Mouse (Mus musculus): ENCODE measurements around the gene Adpgk.

Gene Adpgk

DNA sequence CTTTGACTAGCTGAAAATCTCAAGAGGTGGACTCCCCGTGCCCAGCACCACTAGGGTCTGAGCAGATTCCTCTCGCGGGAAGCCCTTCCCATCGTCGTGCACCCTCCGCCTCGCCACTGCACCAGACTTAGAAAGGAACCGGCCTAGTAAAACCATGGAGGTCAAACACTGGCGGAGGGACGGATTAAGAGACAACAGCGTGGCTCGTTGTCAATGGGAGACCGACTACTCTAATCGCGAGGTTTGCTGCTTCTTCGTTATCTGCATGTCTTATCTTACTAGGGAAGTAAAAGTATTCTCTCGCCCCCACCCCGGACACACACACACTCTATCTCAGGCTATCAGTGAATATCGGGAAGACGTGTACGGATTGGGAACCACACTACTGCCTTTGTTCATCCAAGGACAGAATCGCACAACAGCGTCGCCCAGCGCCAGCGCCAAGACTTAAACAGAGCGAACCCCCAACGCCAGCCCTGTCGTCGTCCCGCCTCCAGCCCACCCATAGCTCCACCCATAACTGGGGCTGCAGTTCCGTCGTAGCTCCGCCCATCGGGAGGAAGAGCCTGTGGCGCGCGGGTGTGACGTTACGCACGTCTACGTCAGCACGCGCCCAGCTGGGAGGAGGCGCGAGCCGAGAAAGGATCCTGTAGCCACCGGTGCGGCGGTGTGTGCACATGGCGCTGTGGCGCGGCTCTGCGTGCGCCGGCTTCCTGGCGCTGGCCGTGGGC lies at the start of gene Adpgk:
Adpgk (plus strand) TSS at position 602 of the 731 bp plus-strand sequence.
- peak; percentile 99 for DNase-seq

- no peak for DNase-seq
These were observed 46.2 kb upstream of the Adpgk start for GRCm38 (mm10) chr9:59245181-59245580.

DNA sequence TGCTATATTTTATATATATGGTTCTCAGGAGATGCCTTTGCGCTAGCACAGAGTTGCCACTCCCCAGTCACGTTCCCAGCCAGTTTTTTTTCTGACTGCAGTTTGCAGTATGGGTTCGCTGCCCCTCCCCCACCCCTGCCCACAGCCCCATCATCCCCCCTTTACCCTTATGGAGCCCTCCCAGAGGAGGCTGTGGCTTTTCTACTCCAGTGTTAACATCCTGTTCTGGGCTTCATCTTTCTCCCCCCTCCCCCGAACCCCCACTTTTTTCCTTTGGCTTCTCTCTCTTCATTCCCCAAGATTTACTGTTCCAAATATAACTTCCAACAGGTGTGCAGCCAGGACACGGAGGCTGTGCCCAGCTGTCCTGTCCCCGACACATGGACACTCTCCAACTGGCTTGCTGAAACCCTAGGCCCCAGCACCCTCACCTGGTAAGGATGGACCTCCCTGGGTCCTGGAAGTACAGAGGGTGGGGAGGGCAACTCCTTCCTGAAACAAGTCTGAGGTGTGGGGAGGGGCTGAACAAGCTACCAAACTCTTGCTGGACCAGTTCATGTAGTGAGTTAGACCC lies 44.8 kb upstream of the Adpgk start:
- no peak for DNase-seq

GRCm38 (mm10) chr9:59249359-59249758 lies 42.0 kb upstream of the Adpgk start:
- DNase-seq = peak; percentile 21

- no peak for DNase-seq
These were observed 41.1 kb upstream of the Adpgk start for GRCm38 (mm10) chr9:59250272-59250671.

DNA sequence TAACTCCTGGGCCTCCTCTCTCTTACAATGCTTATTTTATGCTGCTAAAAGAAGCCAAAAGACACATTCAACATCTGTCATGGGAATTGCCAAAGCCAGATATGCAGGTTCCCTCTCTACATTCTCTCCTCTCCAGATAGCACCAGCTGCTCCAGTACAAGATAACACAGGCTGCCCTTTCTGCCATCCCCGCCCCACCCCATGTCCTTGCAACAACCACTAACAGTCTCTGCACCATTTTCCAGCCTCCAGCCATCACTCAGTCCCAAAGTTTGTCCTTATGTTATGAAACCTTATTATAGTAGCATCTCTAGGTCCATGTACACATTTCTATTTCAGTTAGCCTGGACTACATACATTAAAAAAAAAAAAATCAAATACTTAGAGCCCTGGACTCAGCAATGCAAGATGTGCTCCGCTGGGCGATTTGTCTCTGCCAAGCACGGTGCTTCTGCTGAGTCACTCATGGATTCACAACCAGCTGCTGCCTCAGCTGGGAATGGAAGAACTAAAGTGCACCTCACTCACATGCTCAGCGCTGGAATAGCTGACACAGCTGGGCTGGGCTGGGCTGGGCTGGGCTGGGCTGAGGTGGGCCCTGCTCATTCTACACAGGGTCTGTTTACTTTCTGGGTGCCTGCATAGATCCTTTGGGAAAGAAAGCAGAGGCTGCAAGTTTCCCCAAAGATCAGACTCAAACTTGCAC lies 36.5 kb upstream of the Adpgk start:
- DNase-seq = no peak

- no peak for DNase-seq
These were observed 31.4 kb upstream of the Adpgk start for GRCm38 (mm10) chr9:59259806-59260454.

- DNase-seq = peak; percentile 38
These were observed 25.0 kb upstream of the Adpgk start for GRCm38 (mm10) chr9:59266332-59266731.

DNA sequence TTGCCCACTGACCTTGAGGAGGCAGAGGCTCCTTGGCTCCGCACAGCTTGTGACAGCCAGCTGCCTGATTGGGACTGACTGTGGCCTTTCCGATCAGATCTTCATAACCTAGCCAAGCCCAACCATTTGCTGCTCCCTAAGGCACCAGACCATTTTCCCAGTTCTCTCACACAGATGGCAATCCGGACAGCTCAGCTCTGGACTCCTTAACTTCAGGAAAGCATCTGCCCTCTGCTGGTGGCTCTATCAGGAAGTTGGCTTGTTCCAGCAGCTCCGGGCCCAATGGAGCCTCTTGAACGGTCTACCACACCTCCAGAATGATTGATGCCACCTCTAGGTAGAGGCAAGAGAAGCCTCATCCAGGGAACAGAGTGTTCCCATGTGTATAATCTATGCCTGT lies 21.6 kb upstream of the Adpgk start:
- peak; percentile 86 for DNase-seq

DNA sequence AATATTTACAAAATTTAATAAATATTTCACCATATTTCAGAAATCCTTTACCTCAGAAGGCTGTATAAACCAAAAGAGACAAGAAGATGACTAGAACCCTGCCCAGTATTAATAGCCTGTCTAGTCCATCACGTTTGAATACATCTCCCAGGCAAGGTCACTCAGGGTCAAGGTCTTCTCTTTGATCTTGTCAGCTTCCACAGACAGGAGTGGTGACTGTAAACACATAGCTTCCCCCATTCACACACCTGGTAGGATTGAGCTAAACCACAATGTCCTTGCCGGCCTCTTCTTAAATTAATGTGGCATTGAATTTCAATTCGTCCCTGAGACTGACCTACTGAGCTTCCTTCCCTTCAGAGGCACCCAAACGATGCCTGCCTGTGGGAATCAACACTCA lies 20.3 kb upstream of the Adpgk start:
- DNase-seq = no peak

DNA sequence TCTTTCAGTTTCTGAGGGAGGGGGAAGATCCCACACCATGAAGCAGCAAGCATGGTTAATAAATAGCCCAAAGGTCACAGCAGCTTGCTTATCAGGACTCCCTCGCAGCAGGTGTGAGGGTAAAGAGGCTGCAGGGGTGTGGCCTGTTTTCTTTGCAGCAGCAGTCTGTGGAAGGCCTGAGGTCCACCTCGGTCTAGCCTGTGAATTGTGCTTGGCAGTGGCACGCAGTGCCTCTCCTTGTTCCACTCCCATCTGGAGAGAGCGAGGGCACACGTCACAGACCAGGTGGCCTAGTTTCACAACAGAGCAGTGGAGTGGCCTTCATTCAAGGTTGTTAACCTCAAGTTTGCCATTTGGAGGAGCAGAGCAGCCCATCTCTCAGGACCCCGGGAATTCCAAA lies 19.6 kb upstream of the Adpgk start:
- peak; percentile 72 for DNase-seq

GRCm38 (mm10) chr9:59273199-59273598 lies 18.2 kb upstream of the Adpgk start:
- no peak for DNase-seq

- no peak for DNase-seq
These were observed 16.4 kb upstream of the Adpgk start for GRCm38 (mm10) chr9:59274846-59275455.

- no peak for DNase-seq
These were observed 13.2 kb upstream of the Adpgk start for GRCm38 (mm10) chr9:59278199-59278598.

GRCm38 (mm10) chr9:59278694-59279093 lies 12.7 kb upstream of the Adpgk start:
- DNase-seq = no peak

DNA sequence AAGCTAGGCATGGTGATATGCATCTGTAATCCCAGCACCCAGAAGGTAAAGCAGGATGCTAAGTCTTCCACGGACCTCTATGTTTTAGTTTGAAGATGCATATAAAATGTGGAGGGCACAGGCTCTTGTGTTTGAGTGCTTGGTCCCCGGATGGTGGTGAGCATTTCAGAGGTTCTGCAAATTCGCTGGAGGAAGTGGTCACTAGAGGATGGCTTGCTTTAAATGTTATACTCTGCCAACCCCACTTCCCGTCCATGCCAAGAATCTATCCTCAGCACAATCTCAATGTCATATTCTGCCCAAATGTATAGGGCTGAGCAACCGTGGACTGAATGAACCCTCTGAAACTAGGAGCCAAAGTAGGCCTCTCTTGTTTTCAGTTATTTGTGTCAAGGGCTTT lies 10.5 kb upstream of the Adpgk start:
- no peak for DNase-seq

DNA sequence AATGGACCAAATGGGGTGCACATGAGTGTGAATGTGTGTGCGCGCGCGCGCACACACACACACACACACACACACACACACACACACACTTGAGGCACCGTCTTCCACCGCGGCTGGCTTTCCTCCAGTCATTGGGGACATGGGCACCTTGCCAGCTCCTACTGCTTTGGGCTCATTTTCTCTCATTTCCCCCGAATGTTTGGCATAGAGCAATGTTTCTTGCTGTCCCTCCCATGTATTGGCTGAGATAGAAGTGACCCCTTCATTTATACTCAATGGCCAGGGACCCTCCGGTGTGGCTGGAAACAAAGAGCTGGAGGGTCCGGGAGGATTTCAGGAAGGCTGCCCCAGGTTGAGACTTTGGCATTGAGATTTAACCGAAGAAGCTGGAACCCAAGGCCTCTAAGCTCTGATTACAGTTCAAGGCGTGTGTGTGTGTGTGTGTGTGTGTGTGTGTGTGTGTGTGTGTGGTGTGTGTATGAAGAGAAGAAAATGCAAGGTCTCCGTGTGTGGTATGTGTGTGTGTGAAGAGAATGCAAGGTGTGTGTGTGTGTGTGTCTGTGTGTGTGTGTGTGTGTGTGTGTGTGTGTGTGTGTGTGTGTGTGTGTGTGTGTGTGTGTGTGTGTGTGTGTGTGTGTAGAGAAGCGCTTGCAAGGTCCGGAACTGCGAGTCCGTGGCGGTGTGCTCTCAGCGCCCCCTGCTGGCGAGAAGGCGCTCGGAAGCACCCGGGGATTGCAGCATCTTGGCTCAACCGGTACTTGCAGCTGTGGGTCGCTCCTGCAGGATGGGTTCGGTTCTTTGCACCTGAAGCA lies 9.3 kb upstream of the Adpgk start:
- peak; percentile 87 for DNase-seq

- no peak for DNase-seq
These were observed 8.7 kb upstream of the Adpgk start for GRCm38 (mm10) chr9:59282683-59282986.

- DNase-seq = no peak
These were observed 5.7 kb upstream of the Adpgk start for GRCm38 (mm10) chr9:59285614-59286013.

DNA sequence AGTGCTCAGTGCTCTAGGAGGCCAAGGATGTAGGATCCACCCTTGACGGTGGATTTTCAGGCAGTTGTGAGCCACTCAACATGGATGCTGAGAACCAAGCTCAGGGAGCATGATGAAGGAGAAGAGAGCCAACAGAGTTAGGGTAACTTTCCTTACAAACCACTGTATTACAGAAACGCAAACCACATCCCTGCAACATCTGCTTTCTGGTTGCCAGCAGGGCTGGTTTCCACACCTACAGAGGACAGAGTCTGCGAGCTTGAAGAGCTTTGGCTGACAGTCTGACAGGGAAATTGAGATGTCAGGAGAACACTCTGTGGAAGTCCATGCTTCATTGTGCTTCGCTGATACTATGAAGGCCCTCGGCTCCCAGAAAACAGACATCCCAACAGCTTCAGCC lies 3.3 kb upstream of the Adpgk start:
- DNase-seq = no peak

DNA sequence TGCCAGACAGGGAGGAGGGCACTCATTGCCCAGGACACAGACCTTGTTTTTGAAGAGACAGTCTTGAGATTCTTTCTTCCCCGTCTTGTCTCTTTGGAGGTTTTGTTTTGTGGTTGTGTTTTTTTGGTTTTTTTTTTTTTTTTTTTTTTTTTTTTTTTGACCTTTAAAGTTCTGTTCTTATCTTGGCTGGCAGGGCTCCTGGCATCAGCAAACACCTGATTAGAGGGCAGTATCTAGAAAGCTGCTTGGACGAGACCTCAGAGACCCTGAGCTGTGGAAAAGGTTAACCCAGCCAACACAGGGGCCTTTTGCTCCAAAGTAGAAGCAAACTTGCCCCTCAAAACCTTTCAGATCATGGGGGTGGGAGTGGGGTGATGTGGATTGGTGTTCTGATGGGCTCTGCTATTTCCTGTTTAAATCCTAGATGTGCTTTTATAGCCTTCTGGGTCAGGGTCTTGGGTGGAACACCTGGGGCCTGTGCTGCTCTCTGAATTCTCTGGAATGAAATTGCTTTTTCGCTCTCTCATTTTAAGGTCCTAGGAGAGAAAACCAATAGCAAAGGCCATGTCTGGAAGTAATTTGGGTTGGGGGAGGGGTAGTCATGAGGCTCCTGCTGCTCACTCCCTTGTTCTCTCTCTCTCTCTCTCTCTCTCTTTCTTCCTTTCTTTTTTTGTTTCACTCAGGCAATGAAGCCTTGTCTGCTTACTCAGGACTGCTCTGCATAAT lies 2.5 kb upstream of the Adpgk start:
- no peak for DNase-seq
